Mouse (Mus musculus): ENCODE data around the gene Cer1.

DNA sequence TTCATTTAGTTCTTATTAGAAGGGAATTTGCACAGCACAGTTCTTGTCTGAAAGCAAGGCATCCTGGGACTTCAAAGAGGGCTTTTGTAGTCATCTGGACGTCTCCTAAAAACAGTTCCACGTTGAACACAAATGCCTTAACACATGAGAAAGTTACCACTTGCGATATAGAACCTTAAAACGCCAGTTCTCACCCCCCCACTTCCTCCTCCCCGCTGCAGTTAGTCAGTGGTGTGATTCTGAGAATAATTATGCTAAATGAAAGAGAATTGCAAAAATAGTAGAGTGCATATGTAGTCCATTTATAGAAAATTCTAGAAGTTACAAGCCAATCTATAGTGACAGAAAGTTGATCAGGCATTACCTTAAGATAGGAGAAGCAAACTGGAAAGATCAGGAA, 7.3 kb upstream of the Cer1 start:
- TF ChIP-seq CTCF (IDR thresholded peaks at IDR 0.05; ENCODE audit: low read depth, low read length): no peak
- no peak for TF ChIP-seq POLR2A (IDR thresholded peaks at IDR 0.05; ENCODE audit: extremely low read depth, insufficient read depth, low read length)

All from liver, adult 2 months (tissue).